Mouse (Mus musculus) ovary, postnatal 10 days (tissue): Measurements from ENCODE around the gene Ets1.

Experiments
- DNase-seq: peaks from one replicate; pipeline ENCODE4 v3.0.0; 2022; ENCODE audit warnings: low spot score

The Ets1 gene

DNA sequence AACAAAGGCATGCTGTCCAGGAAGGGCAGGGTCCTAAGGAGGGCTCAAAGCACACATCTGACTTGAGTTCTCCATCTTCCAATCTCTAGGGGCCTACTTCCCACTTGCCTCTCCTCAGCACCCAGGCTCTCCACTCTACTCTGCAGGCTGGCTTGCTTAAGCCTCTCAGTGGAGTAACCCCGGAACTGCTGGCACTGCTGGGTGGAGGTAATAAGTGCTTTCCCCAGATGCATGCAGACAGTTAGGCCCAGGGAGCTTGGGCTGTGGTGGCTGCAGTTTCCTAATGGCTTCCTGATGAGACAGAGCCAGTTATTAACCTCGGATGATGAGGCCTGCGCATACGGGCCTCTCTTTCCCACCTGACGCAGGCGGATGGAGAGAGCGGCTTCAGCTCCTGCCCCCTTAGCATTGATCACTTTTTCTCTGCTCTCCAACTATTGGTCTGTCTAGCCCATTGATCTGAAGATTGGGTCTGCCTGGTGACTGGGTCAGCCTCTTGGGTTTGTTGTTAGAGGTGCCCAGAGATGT lies 76.4 kb downstream of the Ets1 start:
- DNase-seq, result no peak

DNA sequence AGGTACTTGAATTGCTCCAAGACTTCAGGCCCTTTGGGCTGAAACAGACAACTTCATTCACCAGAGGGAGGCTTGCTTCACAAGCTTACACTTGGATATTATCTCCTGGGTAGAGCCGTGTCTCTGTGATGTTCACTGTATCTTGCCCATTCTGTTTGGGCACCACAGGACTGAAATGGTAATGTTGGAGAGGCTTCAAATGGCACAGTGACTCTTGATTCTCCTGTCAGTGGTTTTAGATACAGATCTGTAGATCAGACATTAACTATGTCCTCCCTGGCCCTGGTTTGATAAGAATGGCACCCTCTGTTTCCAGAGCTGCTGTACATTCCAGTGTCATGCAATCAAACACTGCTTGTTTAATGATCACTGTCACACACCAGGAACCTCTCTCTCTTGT lies 77.1 kb downstream of the Ets1 start:
- DNase-seq, result no peak

DNA sequence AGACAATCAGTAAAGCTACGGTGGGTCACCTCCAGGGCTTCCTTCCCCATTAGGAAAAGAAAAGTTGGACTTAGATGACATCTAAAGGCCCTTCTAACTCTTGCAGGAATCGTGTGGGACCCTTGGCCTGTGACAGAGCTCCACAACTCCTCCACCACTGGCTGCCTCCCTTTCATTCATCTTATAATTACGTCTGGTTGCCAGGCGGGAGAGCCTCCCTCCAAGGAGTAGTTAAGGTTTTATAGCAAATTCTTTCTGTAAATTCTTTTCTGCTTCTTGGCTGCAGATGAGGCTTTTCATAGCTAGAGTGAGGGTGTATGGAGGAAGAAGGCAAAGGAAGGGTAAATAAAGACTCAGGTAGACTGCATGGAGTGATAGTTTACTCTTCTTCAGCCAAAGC lies 77.8 kb downstream of the Ets1 start:
- no peak for DNase-seq

DNA sequence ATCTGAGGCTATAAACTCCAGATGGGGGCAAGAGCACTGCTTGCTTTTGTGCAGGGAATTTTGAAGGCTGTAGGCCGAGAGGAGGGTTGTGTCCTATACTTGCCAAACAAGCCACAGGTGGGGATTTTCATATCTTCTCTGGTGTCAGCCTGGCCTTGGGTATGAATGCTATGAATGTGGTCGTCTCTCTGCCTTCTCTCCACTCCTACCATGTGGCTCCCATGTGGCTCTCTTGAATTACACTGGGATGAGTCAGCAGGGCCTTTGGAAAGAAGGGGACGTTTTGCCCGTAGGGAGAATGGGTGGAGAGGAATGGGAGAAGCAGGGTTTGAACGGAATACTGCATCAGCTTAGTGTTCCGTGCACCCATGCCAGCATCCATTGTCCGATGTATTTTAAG lies 78.5 kb downstream of the Ets1 start:
- no peak for DNase-seq

DNA sequence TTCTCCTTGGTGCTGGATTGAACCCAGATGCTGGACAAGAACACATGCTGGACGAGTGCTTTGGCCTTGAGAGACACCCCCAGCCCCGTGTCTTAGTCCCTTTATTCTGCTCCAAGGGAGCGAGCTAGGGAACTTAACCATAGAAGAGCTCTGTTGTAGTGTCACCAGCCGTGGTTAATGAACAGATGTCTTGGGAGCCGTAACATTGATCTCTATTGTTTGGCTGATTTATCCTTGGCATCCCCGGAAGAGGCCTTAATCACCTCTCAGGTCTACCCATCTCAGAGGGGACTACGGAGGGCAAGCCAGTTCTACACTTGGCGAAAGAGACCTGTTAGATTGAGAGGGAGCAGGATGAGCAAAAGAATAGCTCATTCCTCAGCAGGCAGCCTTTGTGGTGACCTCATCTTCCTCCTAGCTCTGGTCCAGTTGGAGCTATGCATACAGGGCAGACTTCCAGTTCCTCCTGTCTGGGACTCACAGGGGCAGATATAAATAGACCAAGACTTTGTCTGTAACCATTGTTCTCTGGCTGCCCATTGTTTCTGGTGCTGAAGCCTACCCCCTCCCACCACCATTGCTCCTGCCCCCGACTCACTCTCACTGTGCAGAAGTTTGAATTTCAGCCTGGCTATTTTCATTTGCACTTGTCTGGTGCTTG lies 79.9 kb downstream of the Ets1 start:
- DNase-seq, result no peak

DNA sequence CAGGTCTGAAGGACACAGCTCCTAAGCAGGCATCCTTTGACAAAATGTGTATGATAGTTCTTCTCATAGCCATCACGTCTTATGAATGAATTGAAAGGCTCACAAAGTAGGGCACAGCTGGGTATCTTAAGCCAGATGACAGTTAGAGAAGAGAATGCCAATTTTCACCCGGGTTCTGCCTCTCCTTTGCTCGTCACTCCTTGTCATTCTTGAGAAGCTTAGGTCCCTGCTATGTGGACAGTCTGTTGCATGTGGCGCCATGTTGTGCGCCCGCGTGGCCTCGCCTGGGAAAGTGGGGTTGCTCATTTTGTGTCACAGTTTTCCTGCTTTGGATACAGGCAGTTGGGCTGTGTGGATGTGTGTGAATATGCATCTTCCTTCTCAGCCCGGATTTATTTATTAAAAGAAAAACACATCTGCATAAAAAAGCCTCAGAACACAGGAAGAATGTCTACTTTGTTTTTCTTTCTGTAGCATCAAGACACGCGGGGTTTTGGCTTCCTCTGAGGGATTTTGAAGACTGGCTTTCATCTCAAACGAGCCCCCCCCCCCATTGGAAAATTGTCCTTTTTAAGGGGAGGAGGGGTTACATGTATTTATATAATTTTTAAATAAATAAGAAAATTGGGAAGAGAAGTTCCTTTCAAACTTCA lies 81.4 kb downstream of the Ets1 start:
- DNase-seq, result no peak

DNA sequence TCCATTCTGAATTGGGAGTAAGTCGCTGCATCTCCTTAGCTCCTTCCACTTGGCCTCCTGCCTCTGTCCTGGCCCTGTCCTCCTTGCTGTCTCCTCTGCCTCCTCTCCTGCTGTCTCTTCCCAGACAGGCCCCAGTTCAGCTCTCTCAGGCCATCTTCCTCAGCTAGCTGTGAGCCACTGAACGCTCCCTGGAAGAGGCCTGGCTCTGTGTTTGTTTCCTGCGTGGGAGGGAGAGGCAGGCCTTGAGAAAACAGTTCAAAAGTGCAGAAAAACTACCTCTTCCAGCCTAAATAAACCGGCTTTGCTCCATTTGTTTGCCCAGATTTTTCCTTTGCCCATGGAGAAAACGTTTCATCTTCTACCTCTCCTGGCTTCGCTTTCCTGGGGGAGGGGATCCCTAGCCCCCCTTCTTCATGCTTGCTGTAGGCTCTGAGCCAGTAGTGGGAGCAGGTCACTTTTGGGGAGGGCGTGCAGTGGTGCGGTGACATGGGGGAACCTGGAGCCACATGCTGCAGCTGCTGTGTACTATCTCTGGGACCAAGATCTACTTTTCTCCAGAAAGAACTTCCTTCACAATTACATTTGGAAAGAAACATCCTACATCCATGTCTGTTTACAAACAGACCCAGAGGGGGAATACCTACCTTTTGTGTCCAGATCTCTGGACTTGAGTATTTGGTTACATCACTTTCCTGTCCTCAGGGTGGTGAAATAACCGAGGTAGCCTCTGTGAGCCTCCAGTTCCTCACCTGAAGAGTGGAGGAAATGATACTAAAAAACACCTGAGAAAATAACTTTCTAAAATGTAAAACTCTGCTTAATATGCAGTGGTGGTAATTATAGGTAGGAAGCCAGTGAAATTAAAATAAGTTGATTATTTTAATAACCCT lies 82.2 kb downstream of the Ets1 start:
- no peak for DNase-seq

DNA sequence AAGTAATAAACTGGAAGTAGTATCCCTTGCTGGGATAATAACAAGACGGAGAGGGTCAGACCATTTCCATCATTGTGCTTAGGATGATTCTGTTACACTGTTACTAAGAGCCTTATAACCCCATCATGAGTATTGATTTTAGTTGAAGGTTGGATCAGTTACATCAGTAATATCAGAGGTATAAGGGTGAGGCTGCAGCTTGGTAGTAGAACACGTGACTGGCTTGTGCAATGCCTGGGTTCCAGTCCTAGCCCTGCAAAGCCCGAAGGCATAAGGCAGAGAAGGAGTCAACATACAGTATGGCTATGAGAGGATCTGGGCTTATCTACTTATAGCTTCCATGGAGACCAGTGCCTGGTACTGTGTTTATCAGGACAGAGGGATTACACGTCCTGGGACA lies 82.8 kb downstream of the Ets1 start:
- DNase-seq, result no peak

DNA sequence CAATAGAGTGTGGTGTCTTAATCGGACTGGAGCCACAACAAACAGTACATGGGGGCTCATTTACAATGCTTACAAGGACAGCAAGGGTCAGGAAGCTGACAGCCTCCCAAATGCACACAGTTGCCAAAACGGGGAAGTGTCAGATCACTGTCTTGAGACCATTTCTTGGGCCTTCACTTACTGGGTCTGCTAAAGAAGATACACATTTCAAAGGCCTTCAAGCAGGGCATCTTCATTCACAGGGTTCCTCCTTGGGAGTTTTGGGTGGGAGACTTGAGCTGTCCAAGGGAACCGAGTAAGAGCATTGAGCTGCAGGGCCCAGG lies 83.9 kb downstream of the Ets1 start:
- DNase-seq, result no peak

DNA sequence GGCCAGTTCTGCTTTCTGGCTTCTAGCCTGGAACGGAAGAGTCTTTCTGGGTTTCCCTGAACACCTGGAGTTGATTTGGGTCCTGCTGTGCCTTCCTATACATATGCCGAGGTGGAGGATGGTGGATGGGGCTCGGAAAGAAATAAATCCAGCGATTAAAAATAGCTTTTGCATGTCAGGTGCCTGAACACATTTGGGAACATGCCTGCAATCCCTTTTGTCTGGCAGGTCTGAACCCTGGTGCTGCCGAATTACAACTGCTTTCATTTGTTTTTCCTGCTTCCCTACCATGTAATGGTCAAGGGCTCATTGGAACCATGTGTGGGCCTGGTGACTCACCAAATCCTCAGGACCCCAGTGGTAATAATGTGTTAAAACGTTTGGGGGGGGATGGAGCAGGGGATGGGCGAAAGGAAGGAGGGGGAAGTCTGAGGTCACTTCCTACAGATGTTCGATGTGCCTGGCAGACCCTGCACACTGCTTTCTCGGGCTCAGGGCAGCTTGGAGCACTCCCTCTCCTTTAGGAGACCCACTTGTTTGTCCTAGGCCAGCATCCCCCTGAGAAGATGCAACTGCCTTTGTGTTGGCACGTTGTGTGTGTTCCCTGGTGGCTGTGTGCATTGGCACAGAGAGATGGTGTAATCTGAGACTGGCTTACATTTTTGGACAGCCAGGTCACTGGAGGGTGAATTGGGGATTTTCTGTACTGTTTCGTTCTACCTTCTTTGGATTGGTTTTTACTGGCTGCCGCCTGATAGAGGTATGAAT lies 84.4 kb downstream of the Ets1 start:
- DNase-seq, result no peak

DNA sequence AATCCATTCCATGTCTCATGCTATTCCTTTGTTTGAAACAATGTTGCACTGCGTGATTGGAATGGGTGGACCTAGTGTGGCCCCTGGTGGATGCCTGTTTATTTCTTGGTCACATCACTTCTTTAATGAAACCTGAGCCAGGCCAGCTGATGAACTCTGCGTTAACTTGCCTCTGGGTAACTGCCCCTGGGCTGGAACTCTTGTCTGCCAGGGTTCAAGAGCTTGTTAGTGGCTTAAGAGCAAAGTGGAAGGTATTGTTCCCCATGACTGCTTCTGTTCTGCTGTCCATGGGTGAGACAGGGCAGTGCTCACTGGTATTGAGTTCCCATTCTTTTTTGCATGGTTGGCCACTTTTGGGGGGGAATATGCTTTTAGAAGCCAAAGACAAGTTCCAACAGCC lies 85.1 kb downstream of the Ets1 start:
- no peak for DNase-seq

DNA sequence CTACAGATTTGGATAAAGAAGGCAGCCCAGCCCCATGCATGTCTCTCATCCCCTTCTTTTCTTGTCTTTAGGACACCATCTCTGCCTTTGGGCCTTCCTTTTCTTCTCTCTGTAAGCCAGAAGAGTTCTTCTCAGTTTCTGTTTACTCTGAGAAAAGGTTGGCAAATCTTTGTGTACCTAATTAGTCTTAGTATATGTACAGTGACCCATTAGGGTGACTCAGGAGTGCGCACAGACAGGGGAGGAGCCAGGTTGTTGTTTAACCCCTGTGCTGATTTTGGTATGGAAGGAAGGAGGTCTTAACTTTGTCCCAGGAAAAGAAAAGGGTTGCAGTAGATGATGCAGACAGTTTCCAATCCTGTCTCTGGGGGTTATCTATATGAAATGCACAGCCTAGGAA lies 86.2 kb downstream of the Ets1 start:
- no peak for DNase-seq

DNA sequence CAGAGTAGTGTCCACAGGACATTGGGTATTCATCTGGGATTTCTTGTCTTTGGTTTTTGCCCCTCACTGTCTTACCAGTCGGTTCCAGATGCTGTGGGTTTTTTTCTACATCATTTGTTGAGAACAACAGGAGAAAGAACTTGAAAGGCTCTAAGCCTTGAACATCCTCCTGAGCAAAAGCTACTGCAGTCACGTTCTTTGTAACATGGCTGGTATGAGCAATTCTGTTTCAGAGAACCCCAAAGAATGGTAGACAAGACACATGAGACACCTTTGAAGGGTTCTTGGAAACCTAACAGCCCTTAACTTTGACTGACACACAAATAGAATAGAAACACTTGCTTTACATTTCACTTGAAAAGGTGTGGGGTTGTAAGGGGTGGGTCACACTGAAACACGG lies 86.9 kb downstream of the Ets1 start:
- no peak for DNase-seq

DNA sequence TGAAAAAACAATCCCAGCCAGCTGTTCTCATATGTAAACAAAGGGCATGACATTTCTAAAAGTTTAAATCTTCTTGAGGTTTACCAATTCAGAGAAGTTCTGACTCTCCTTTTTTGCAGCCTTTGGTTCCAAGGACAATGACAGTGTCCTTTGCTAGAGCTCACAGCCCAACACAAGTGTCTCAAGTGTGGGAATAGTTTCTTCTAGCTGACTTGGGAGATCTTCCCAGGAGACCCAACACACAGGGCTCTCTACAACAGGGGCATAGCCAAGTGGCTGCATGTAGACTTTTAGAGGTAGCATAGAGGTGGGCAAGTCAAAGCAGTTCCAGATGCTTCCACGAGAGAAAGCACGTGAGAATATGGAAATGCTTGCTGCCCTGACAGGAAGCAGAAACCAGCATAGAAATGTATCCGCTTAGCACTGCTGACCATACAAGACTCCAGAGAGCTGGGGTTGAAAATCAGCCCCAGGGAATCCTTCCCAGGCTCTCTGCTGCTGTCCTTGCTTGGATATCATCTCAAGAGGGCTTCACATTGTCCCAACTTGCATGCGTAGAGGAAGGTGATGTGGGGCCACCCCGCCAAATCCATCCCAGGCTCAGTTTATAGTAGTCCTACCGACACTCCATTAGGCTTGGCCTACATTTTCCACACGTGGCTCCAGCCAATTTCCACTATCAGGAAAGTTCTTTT lies 88.3 kb downstream of the Ets1 start:
- no peak for DNase-seq

DNA sequence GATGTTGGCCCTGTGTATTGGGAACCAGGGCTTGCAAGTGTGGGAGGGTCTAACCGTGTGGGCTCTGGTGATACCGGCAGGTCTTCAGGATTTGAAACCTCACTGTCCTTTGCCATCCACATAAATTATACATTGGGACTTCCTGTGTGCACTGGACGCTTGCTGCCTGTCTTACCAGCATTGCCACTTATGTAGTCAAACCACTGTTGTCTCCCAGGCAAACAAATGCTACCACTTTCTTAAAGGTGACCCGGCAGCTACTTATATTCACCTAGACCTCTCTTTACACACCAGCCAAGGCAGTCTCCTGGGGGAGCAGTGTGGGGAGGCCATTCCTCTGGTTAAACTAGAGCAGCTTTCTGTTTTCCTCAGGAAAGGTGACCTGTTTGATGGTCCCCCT lies 89.9 kb downstream of the Ets1 start:
- DNase-seq, result no peak

DNA sequence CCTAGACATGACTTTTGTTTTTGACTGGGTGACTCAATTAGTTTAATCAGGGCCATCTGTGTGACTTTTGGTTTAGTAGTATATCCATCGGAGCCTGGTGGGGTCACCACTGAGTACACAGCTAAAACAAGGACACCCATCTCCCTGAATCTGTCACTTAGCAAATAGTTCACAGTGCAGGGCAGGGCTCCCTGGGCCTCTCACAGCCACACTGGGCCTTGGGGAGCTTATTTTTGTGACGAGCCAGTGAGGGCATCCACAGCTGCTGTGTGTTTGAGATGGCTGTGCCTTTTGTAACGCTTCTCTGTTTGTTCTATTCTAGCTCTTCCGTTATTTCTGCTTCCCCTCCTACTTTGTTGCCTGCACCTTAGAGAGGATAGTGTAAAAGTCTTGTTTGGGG lies 90.6 kb downstream of the Ets1 start:
- no peak for DNase-seq

DNA sequence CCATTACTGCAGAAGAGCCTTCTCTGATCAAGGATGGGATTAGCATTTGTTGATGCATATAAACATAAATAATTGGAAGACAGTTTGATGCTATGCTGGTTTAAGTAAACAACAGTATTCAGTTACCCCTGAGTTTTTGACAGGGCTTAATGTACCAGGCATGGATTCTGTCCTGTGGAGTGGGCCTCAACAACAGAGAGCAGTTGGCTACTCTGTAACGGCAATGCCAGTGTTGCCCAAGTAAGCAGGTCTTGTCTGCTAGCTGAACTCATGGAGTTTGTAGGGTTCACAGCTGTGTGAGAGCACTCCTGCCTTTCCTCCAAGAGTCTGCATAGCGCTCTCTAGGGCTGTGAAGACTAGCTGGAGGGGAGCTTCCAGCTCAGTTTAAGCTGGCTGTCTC lies 91.0 kb downstream of the Ets1 start:
- no peak for DNase-seq

DNA sequence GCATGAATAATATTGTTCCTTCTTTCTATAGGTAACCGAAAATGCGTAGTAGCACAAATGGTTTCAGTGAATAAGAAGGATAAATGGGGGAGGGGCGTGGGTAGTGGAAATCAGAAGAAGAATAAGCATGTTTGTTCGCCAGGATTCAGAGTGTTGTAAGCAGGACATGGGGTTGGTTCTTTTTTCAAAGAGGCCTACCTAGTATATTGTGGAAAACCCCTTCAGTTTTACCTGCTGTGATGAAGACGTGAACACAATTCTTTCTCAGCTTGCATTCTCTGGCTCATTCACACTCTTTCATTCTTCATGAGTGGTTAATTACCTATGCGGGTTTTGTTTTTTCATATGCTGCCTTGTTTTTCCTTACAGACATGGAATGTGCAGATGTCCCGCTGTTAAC lies 92.3 kb downstream of the Ets1 start:
- no peak for DNase-seq

DNA sequence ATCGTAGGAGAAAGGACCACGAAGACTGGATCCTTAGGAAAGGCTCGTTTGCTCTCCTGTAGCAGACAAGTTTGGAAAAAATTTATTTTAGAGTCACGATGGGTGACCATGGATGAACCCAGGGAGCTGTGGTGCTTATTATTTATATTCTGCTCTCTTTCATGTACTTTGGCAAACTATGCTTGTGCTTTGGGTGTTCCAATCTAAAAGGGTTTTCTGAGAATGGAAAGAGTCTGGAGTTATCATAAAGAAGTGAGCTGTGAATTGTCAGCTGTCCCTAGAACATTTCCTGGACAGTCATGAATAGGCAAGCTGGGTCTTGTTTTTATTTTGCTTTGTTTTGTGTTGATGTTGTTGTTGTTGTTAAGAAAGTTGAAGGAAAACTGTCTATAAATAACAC lies 92.8 kb downstream of the Ets1 start:
- DNase-seq, result no peak

DNA sequence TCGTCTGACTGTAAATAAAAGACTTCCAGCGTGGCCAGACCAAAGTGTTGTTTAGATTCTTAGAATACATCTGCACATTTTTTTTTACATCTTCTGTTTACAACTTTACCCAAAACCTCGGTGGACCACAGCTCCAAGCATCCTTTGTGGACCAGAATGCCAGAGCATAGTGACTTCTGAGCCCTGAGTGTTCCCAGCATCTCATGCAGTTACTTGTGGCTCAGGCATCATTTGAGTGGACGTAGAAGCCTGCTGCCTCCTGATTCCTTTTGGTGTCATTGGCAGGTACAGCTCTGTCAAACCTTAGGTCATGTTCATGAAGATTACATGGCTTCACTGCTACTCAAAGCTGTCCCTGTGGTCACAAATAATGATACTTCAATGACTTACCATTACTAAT lies 93.2 kb downstream of the Ets1 start:
- no peak for DNase-seq

DNA sequence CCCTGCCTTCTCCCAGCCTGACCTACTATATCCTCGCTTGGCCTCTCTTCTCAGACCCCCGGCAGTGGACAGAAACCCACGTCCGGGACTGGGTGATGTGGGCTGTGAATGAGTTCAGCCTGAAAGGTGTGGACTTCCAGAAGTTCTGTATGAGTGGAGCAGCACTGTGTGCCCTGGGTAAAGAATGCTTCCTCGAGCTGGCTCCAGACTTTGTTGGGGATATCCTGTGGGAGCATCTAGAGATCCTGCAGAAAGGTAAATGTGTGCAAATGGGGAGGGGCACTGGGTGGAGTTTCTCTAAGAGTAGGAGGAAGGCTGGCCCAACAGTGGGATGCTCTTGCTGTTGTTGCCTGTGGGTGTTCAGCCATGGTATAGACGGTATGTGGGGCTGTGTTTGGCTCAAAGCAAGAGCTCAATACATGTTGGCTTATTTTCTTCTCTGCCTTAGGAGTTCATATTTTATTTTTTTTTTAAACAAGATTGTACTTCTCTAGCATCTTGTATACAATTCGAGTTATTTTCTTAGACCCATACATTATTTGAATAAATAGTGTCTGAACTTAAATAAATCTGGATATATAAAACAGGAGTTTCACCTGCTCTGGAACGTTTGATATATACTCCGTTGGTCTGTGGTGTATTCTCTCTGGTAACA lies 94.1 kb downstream of the Ets1 start:
- DNase-seq, result no peak
